Mouse (Mus musculus) adrenal gland, postnatal 4 days (tissue): ENCODE data around the gene Aldh1a2. TPM values are rescaled to one million over a fixed set of nuclear protein-coding genes. Genes with fewer than 3 reads are reported as not detected.

Experiments
- DNase-seq, 2 experiments: peaks; one replicate each; pipeline ENCODE4 v3.0.0; 2021 to 2022; ENCODE audit warnings: low spot score in 2 of 2, mixed read lengths in 2 of 2
- total RNA-seq, 2 experiments: library from RNA; stranded (reverse); gene quantifications; 2 replicates each; pipeline ENCODE4 v1.2.3; 2021

Aldh1a2 gene
- total RNA-seq, 2 experiments from 2014 or later, result 49.7 to 64.0 TPM

DNA sequence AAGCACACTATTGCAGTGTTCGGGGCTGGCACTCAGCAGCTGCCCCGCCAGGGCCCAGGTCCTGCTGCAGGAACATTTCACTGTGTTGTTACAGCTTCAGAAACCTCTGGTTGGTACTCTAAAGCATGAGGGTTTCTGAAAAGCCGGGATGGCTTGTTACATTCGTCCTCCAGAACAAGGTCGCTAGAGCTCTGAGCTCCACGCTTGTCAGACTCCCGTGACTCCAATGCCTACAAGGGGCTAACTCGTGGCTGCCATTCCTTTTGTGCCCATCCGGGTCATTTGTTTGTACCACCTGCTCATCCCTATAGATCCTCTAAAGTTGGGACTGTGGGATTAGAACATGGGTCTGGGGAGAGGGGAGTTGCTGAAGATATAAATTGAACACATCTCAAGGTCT, 70.8 kb downstream of the Aldh1a2 start:
- no peak for DNase-seq

DNA sequence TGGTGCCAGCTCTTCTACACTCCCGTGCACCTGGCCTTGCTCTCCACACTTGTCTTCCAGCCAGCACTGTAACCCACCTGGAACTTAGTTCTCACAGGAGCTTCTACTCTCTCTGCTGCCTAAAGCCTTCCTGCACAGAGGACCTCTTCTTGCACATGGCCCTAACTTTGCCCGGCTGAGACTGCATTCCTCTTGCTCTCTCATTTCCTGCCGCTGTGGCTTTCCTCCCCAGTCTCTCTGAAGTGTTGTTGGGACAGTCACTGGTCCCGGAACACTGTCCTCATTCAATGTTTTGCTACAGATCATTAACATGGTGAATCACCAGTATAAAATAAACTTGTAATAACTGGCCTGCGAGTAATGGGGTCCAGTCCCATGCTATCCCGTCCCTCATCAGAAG, 73.1 kb downstream of the Aldh1a2 start:
- no peak for DNase-seq

- no peak for DNase-seq
Observed at GRCm38 (mm10) chr9:71289810-71290209, 74.2 kb downstream of the Aldh1a2 start.

DNA sequence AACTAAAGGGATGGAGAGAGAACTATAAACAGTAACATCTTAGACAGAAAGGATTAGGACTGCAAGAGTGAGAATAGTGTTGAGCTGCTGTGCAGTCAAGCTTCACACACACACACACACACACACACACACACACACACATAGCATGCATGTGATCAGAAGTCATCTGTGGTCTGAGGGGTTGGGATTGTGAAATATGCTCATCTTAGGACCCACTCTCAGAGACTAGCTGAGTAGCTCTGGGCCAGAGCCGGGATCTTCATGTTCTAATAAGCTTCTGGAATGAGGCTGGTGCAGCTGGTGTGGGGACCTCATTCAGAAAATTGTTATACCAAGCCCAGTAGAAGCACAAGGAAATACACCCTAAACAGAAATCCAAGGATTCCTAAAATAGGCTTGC, 75.1 kb downstream of the Aldh1a2 start:
- DNase-seq, result no peak

- no peak for DNase-seq
Observed at GRCm38 (mm10) chr9:71295501-71295900, 79.9 kb downstream of the Aldh1a2 start.

DNA sequence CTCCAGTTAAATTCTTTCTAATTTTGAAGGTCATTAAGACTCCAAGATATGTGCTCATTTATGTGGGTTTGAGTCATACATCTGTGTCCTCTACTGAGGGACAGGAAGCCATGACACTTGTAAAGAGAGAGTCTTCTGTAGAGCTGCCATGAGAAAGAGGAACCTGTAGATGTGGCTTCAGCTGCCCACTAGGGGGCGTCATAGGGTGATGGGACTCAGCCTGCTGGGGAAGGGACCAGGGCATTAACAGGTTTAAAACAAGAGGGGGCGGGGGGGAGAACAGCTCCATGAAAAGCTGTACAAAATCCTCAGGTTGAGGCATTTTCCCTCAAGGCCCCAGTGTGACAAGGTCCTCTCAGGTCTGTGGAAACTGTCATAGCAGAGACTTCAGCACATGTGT, 88.0 kb downstream of the Aldh1a2 start:
- DNase-seq, result no peak

DNA sequence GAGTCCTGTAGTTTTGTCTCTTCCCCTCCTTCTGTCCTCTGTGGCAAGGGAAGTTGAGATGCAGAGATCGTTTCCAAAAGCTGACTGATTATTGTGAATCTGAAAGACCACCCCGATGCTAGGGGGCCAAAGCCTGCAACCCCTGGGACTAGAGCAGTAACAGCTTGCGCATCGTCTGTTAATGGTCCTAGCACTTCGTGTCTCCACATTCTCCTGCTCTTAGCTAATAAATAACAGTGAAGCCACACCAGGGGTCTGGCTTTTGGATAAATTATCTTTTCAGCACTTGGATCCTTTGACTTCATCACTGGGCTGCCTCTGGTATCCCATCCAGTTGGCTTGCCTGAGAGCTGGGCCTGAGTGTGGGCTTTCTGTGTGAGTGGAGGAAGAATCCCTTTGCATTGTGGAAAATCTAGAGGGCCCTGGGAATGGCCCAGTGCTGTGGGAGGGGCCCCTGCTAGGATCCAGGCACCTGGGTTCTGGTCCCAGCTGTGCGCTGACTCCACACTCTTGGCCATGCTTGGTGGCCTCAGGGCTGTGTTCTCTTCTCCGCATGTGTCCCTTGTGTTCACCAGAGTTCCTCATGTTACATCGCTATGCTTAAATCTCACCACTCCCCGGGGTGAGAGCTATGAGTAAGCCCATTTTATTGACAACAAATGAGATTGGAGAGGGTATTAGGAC, 91.7 kb downstream of the Aldh1a2 start:
- no peak for DNase-seq

DNA sequence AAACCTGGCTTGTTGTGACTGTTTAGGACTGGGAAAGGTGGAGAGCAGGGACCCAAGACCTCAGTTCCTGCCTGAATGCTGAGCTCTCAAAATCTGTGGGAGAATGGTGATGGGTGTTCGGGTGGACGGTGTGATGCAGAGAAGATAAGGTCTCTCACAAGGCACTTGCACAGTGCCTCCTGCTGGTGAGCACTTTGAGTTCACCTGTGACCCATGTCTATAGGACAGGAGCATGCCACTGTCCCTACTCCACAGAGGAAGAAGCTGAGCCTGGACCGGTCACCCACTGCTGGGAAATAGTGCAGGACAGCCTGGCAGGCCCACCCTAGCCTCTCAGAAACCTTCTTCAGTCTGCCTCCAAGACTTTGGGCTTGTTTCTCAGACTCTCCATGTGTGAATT, 100.4 kb downstream of the Aldh1a2 start:
- no peak for DNase-seq

DNA sequence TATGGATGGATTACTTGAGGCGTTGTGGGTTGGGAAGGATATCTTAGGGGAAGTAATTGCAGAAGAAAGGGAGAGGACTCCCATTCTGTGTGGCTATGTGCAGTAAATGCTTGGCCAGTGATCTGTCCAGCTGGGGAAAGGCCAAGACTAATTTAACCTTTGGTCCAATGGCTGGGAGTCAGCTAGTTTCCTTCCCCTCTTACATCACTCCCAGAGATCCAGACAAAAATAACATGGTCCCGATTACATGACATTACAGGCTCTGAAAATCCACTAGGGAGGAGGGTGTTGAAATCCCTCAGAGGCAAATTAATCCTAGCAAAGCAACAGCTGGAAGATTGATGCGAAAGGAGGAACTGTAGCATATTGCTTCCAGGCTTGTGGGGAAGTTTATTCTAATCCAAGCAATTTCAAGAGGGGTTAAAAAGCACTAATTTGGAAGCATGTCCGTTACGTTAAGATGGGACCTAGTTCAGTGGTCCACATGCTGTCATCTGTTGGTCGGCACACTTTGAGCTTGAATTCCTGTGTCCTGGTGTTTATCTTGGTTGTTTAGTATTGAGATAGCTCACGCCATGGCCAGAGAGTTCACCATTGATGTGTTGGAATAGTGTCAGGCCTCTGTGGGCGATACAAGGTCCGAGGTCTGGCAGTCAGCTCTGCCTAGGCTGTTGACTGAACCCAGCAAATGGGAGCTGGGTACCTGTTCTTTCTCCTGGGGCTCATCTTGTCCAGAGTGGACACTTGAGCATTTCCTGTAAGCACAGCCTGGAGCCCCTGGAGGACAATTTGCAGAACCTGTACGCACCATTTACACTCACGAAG, 101.7 kb downstream of the Aldh1a2 start:
- DNase-seq, result no peak

- no peak for DNase-seq
Observed at GRCm38 (mm10) chr9:71317921-71318241, 102.3 kb downstream of the Aldh1a2 start.

GRCm38 (mm10) chr9:71319776-71320175, 104.2 kb downstream of the Aldh1a2 start:
- no peak for DNase-seq

DNA sequence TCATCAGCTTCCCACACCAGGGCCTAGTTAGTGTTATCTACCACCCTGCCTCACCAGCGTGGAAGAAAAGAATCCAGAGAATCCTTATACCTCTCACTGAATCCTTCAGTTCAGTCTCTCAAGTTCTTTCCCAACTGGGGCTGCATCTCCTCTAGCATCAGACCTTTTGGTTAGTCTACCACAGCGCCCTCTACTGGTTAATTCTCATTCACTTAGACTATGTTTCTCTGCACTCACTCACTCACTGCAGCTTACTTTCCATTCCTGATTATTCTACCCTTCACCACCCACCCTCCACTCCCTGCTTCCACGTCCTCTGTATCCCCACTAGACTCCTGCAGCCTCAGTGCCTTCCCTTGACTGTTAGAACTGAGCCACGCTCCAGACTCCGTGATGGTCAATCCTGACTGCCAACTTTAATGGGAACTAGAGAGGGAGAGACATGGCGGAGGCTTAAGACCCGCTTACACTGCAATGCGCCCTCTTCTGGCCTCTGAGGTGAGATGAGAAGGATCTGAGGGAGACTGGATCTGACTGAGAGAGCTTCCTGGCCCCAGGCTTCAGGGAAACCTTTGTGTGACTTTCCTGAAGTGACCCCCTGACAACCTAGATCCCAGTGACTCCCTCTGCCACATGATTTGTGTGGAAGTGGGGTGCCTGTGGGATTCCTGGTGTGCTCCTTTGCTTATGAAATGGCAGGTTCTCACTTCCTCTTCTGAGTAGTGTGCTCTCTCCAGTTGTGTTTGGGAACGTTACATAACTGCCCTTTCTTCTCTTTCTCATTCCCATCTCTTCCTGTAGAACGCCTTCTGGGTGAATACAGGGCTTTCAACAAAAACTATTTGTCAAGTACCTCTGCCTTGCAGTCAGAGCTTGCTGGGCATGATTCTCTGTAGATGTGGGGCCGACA, 104.9 kb downstream of the Aldh1a2 start:
- DNase-seq, result no peak

DNA sequence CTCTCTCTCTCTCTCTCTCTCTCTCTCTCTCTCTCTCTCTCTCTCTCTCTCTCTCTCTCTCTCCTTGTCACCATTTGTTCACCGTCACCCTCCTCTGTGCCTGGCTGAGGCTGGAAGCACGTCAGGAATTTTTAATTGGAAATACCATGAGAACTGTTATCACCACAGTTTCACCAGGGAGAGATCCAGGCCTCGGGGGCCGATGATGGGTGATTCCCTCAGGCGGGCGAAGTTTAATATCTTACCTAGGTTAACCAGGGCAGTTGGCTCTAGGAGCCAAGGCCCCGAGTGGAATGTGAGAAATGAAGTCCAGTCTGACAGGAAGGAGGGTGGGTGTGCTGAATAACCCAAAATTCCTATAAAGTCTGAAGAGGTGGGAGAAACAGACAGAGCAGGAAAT, 105.8 kb downstream of the Aldh1a2 start:
- DNase-seq, result no peak

GRCm38 (mm10) chr9:71321871-71322270, 106.3 kb downstream of the Aldh1a2 start:
- no peak for DNase-seq

GRCm38 (mm10) chr9:71323303-71323952, 107.8 kb downstream of the Aldh1a2 start:
- DNase-seq, result no peak

DNA sequence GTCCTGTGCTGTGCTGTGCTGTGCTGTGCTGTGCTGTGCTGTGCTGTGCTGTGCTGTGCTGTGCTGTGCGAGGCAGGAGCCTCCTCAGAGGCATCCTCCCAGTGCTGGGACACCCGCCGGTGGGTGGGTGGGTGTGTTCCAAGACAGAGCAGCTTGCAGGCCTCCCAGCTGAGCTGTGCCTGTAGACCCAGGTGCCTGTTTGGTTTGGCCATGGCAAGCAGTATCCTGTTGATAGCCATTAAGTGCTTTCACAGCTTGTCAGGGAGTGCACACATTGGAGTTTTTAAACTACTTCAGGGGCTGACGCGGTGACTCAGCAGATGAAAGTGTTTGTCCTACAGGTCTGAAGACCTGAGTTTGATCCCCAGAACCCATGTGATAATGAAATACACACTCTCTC, 108.5 kb downstream of the Aldh1a2 start:
- DNase-seq, result no peak

DNA sequence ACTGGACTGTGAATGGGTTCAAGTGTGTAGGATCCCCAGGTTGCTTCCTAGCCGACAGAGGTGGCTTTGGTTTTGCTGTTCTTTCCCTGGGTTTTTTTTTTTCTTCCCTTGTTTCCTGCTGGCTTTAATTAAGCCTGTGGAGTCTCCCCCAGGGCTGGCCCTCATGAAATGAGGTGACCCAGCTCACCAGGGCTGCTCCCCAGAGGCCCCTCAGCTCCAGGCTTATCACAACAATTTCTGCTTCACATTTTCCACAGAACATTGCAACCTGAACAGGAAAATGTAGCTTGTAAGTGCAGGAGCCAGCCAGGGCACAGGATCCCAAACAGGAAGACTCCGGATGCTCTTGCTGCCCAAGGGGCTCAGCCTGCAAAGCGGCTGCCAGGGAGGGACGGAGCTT, 110.7 kb downstream of the Aldh1a2 start:
- DNase-seq, result no peak

GRCm38 (mm10) chr9:71331661-71332060, 116.1 kb downstream of the Aldh1a2 start:
- no peak for DNase-seq

GRCm38 (mm10) chr9:71336674-71337073, 121.1 kb downstream of the Aldh1a2 start:
- no peak for DNase-seq

GRCm38 (mm10) chr9:71337425-71337824, 121.8 kb downstream of the Aldh1a2 start:
- no peak for DNase-seq

DNA sequence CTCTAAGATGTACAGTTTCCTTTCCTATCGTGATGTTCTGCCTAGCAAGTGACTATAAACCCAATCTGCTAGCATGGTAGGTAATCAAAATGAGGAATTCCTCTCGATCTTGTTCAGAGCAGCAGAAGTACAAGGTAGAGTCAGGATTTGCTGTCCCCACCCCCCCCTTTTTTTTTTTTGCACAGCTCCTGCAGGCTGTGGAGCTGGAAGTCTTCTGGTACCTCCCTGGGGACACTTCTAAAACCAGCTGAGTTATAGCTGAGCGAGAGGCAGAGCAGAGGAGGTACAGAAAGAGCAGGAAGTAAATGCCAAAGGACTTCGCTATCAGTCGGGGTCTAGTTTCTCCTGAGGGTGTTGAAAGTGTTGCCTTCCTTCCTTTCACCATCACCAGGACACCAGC, 124.5 kb downstream of the Aldh1a2 start:
- no peak for DNase-seq
